In genomic region chr5:112093905-112094571, GRCm38 (mm10) we compare ENCODE assay signal across 10 mouse cellular contexts.
DNase-seq lines count a peak whose midpoint lies in the region; ATAC-seq lines count a peak whose summit lies in the region.
"Had no signal": no experiment of that assay in that cellular context is flagged by ENCODE, and none has a peak within 500 bp of the region (broad histone marks: within the 10 kb centered on the region; RNA-seq: fewer than 3 reads in every experiment).

No protein-coding gene starts in this region.

- H3K4me3 ChIP-seq in liver, embryonic 12.5 days = no peak overlapping the region

- H3K4me2 ChIP-seq in liver, embryonic 12.5 days = no peak overlapping the region
- H3K4me2 ChIP-seq: heart, embryonic 11.5 days had no signal

- 66% methylated on average over 17 of the region's 17 CpGs for WGBS in liver, embryonic 12.5 days (ENCODE audit: insufficient replicate concordance)

- no peak for ATAC-seq in cerebellum, adult (ENCODE audit: insufficient number of reproducible peaks, low FRiP score, low TSS enrichment)
- ATAC-seq in liver, embryonic 12.5 days = no peak

- no peaks in the 10 kb centered on the region for H3K9me3 ChIP-seq in liver, embryonic 12.5 days (replicated peaks)

- no peaks in the 10 kb centered on the region for H3K36me3 ChIP-seq in liver, embryonic 12.5 days

- H3K27me3 ChIP-seq in liver, embryonic 12.5 days (replicated peaks) = no peaks in the 10 kb centered on the region

- no peaks in the 10 kb centered on the region for H3K4me1 ChIP-seq in liver, embryonic 12.5 days

- no peak overlapping the region for H3K27ac ChIP-seq in liver, embryonic 12.5 days

- DNase-seq in cerebellum, adult 11 months = peak; percentile 22
- peak; percentile 45 to 49 for DNase-seq in cerebellum, postnatal 36 days
- DNase-seq in layer of hippocampus, adult 9-11 months = peak; percentile 28
- DNase-seq in right cerebral cortex, adult 18-20 months = peak; percentile 78
- no peak for DNase-seq in adrenal gland, adult 18-20 months (ENCODE audit: low spot score in 2 of 2)
- no peak for DNase-seq in kidney, postnatal 14 days
- DNase-seq: lung, postnatal 36 days had no signal

- H3K9ac ChIP-seq in liver, embryonic 12.5 days = no peak overlapping the region

Comparison
In these comparisons a context has a peak if more than half of its experiments do, and no peak if none do; other contexts are left out.
1. DNase-seq: peak in cerebellum, adult 11 months (single experiment), cerebellum, postnatal 36 days (2 of 2), layer of hippocampus, adult 9-11 months (single experiment) and right cerebral cortex, adult 18-20 months (single experiment); none in adrenal gland, adult 18-20 months (0 of 2) and kidney, postnatal 14 days (single experiment).